Mouse (Mus musculus) intestine, embryonic 14.5 days (tissue): ENCODE measurements at regions not wholly inside any gene's neighbourhood (a gene's known extent, or its start where the extent isn't known, plus 50 kb on each side); places are given as distances from the start of the nearest gene placed in this dataset.

Source experiments
- ATAC-seq: fragments of 200-750 bp; cut with Nextera tagmentation; replicated peaks from 2 replicates; pipeline ENCODE4 v1.8.0; 2017; ENCODE audit warnings: low read depth, moderate number of reproducible peaks, moderate TSS enrichment, moderate library complexity; ENCODE audit not compliant: low FRiP score, low TSS enrichment
- DNase-seq: peaks from one replicate; pipeline ENCODE4 v3.0.0-alpha.2; 2018; ENCODE audit warnings: low spot score
- H3K27ac ChIP-seq: fragments of 300-500 bp; sonication (generic); 2 replicates; pipeline ENCODE4 v1.5.1; 2014; ENCODE audit warnings: low read depth, mild to moderate bottlenecking, control low read depth
- H3K27me3 ChIP-seq: fragments of 300-500 bp; sonication (generic); replicated peaks from 2 replicates; pipeline ENCODE4 v1.6.1; 2014; ENCODE audit warnings: low read length, control low read depth; ENCODE audit not compliant: control insufficient read depth, insufficient read depth
- H3K36me3 ChIP-seq: fragments of 300-500 bp; sonication (generic); 2 replicates; pipeline ENCODE4 v1.6.1; 2014; ENCODE audit warnings: low read length, control low read depth; ENCODE audit not compliant: control insufficient read depth, insufficient read depth
- H3K4me1 ChIP-seq: fragments of 300-500 bp; sonication (generic); replicated peaks from 2 replicates; pipeline ENCODE4 v1.6.1; 2014; ENCODE audit warnings: low read length, control low read depth, mixed read lengths; ENCODE audit not compliant: control insufficient read depth, insufficient read depth
- H3K4me2 ChIP-seq: fragments of 300-500 bp; sonication (generic); 2 replicates; pipeline ENCODE4 v1.6.1; 2014; ENCODE audit warnings: low read length
- H3K4me3 ChIP-seq: fragments of 300-500 bp; sonication (generic); 2 replicates; pipeline ENCODE4 v1.5.1; 2014; ENCODE audit warnings: low read depth, low read length, control low read depth, mixed read lengths
- H3K9ac ChIP-seq: fragments of 300-500 bp; sonication (generic); 2 replicates; pipeline ENCODE4 v1.6.1; 2014; ENCODE audit warnings: mild to moderate bottlenecking, low read length
- H3K9me3 ChIP-seq: fragments of 300-500 bp; sonication (generic); 2 replicates; pipeline ENCODE4 v1.6.1; 2016; ENCODE audit warnings: low read length, control low read depth; ENCODE audit not compliant: control insufficient read depth
- WGBS: fragments of 180-500 bp; shearing (Covaris S2); extraction: QIAGEN DNeasy Blood & Tissue Kit; methylation state at CpG from one replicate; pipeline ENCODE4 v1.1.7; 2014; 5-methylcytosine and 5-hydroxymethylcytosine counted together

GRCm38 (mm10) chr9:85394975-85395374 lies 67.8 kb upstream of the Tent5a start:
- DNase-seq (no peak), ATAC-seq (no peak)
- H3K27me3 ChIP-seq, result no peaks in the 10 kb centered on the region
- no peaks in the 10 kb centered on the region for H3K36me3 ChIP-seq
- no peak overlapping the region for H3K4me2 ChIP-seq
- H3K9ac ChIP-seq, result no peak overlapping the region
- no peaks in the 10 kb centered on the region for H3K9me3 ChIP-seq
- H3K4me1 ChIP-seq, result no peaks in the 10 kb centered on the region
- H3K27ac ChIP-seq, result no peak overlapping the region
- WGBS, result 58% methylated on average over 6 of the region's 6 CpGs
- H3K4me3 ChIP-seq, result no peak overlapping the region

GRCm38 (mm10) chr9:85391283-85391682 lies 64.1 kb upstream of the Tent5a start:
- 93% methylated on average over 2 of the region's 2 CpGs for WGBS
- no peaks in the 10 kb centered on the region for H3K27me3 ChIP-seq
- H3K9me3 ChIP-seq, result no peaks in the 10 kb centered on the region
- ATAC-seq, result no peak
- DNase-seq, result no peak
- H3K9ac ChIP-seq, result no peak overlapping the region
- H3K27ac ChIP-seq, result no peak overlapping the region
- H3K36me3 ChIP-seq, result no peaks in the 10 kb centered on the region
- H3K4me1 ChIP-seq, result no peaks in the 10 kb centered on the region
- H3K4me2 ChIP-seq, result no peak overlapping the region
- H3K4me3 ChIP-seq, result no peak overlapping the region

- no peak for ATAC-seq
- no peaks in the 10 kb centered on the region for H3K27me3 ChIP-seq
- no peak for DNase-seq
- H3K36me3 ChIP-seq, result no peaks in the 10 kb centered on the region
- H3K4me2 ChIP-seq, result no peak overlapping the region
- no peaks in the 10 kb centered on the region for H3K4me1 ChIP-seq
- H3K9me3 ChIP-seq, result no peaks in the 10 kb centered on the region
- H3K27ac ChIP-seq, result no peak overlapping the region
- no peak overlapping the region for H3K9ac ChIP-seq
- WGBS, result 90% methylated on average over 7 of the region's 7 CpGs
- H3K4me3 ChIP-seq, result no peak overlapping the region
Measured at GRCm38 (mm10) chr9:85388775-85389393, 61.7 kb upstream of the Tent5a start.

GRCm38 (mm10) chr9:85382413-85382812 lies 55.3 kb upstream of the Tent5a start:
- Histone ChIP-seq H3K9me3 (no peaks in the 10 kb centered on the region), H3K27me3 (no peaks in the 10 kb centered on the region), H3K4me1 (no peaks in the 10 kb centered on the region), H3K9ac (no peak overlapping the region), H3K27ac (no peak overlapping the region), H3K4me2 (no peak overlapping the region), H3K36me3 (no peaks in the 10 kb centered on the region), H3K4me3 (no peak overlapping the region)
- ATAC-seq (no peak), DNase-seq (no peak)
- 54% methylated on average over 2 of the region's 2 CpGs for WGBS

GRCm38 (mm10) chr9:85380756-85381155 lies 53.6 kb upstream of the Tent5a start:
- Histone ChIP-seq H3K27ac (no peak overlapping the region), H3K9me3 (no peaks in the 10 kb centered on the region)
- no peak for DNase-seq

GRCm38 (mm10) chr9:85379135-85379534 lies 52.0 kb upstream of the Tent5a start:
- WGBS, result 84% methylated on average over 2 of the region's 2 CpGs
- Histone ChIP-seq H3K27me3 (no peaks in the 10 kb centered on the region), H3K4me1 (no peaks in the 10 kb centered on the region), H3K27ac (no peak overlapping the region), H3K4me2 (no peak overlapping the region), H3K4me3 (no peak overlapping the region), H3K36me3 (no peaks in the 10 kb centered on the region), H3K9ac (no peak overlapping the region), H3K9me3 (no peaks in the 10 kb centered on the region)
- ATAC-seq (no peak), DNase-seq (no peak)

More at GRCm38 (mm10) chr9:85380756-85381155, 53.6 kb upstream of the Tent5a start:
- Histone ChIP-seq H3K4me2 (no peak overlapping the region), H3K27me3 (no peaks in the 10 kb centered on the region), H3K4me1 (no peaks in the 10 kb centered on the region), H3K4me3 (no peak overlapping the region), H3K36me3 (no peaks in the 10 kb centered on the region), H3K9ac (no peak overlapping the region)
- 80% methylated on average over 5 of the region's 5 CpGs for WGBS
- ATAC-seq, result no peak
